Mouse (Mus musculus) hindbrain, embryonic 15.5 days (tissue): ENCODE data around the gene Stk39. TPM values are rescaled to one million over a fixed set of nuclear protein-coding genes. Genes with fewer than 3 reads are reported as not detected.
A peak's percentile ranks its signal among the peaks of the same experiment; 100 is the strongest.

ENCODE experiments used
- ATAC-seq: fragments of 200-750 bp; cut with Nextera tagmentation; 2 replicates; pipeline ENCODE4 v1.8.0; 2017; ENCODE audit warnings: low read depth, moderate number of reproducible peaks, moderate TSS enrichment; ENCODE audit not compliant: low FRiP score
- H3K27ac ChIP-seq: fragments of 300-500 bp; sonication (generic); replicated peaks from 2 replicates; pipeline ENCODE4 v1.5.1; 2015; ENCODE audit warnings: mild to moderate bottlenecking, inconsistent platforms
- H3K27me3 ChIP-seq: fragments of 300-500 bp; sonication (generic); 2 replicates; pipeline ENCODE4 v1.6.1; 2015; ENCODE audit warnings: control low read depth, inconsistent platforms
- H3K36me3 ChIP-seq: fragments of 300-500 bp; sonication (generic); 2 replicates; pipeline ENCODE4 v1.6.1; 2015; ENCODE audit warnings: control low read depth, inconsistent platforms
- H3K4me1 ChIP-seq: fragments of 300-500 bp; sonication (generic); replicated peaks from 2 replicates; pipeline ENCODE4 v1.6.1; 2015; ENCODE audit warnings: control low read depth, inconsistent platforms
- H3K4me2 ChIP-seq: fragments of 300-500 bp; sonication (generic); 2 replicates; pipeline ENCODE4 v1.6.1; 2015; ENCODE audit warnings: moderate library complexity, mild to moderate bottlenecking, inconsistent platforms
- H3K4me3 ChIP-seq: fragments of 300-500 bp; sonication (generic); 2 replicates; pipeline ENCODE4 v1.5.1; 2015; ENCODE audit warnings: mild to moderate bottlenecking, inconsistent platforms
- H3K9ac ChIP-seq: fragments of 300-500 bp; sonication (generic); 2 replicates; pipeline ENCODE4 v1.6.1; 2015; ENCODE audit warnings: inconsistent platforms
- H3K9me3 ChIP-seq: fragments of 300-500 bp; sonication (generic); 2 replicates; pipeline ENCODE4 v1.6.1; 2016; ENCODE audit warnings: control low read depth, inconsistent platforms
- WGBS: fragments of 180-500 bp; shearing (Covaris S2); methylation state at CpG from one replicate; pipeline ENCODE4 v1.1.7; 2015; 5-methylcytosine and 5-hydroxymethylcytosine counted together
- polyA plus RNA-seq: library from polyadenylated mRNA; unstranded; fragments of >200 nt; fragmentation: Nextera tagmentation; extraction: Ambion mirVana; gene quantifications from 2 replicates; pipeline ENCODE4 v1.2.1, GENCODE M21; 2015

Gene Stk39
- polyA plus RNA-seq, 1 experiment from 2014 or later: 34.3 TPM

DNA sequence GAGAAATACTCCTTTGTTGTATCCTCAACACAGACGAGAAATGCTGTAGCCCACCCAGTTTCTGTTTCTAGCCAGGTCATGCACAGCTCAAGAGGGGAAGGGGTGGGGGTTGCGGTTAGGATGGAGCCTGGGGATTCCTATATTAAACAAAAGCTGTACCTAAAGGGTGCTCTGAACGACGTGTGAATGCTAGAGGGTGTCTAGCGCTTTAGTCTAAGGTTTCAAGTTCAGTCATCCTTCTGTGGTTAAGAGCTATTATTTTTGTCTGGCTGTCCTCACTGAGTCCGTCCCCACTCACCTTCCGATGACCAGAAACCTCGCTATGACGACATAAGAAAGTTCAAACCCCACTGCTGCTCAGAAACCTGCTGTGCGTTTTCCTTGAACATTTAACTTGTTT is 182.9 kb downstream of the Stk39 start:
- no peak overlapping the region for H3K4me2 ChIP-seq
- H3K27me3 ChIP-seq: no peaks in the 10 kb centered on the region
- H3K9me3 ChIP-seq: no peaks in the 10 kb centered on the region
- no peak overlapping the region for H3K27ac ChIP-seq
- no peak overlapping the region for H3K4me3 ChIP-seq
- no peak for ATAC-seq
- 0 out of 2 replicates have a peak, but pooled peaks cover 6% of the 10 kb centered on the region for H3K4me1 ChIP-seq
- no peak overlapping the region for H3K9ac ChIP-seq
- WGBS: 84% methylated on average over 10 of the region's 10 CpGs
- no peaks in the 10 kb centered on the region for H3K36me3 ChIP-seq

DNA sequence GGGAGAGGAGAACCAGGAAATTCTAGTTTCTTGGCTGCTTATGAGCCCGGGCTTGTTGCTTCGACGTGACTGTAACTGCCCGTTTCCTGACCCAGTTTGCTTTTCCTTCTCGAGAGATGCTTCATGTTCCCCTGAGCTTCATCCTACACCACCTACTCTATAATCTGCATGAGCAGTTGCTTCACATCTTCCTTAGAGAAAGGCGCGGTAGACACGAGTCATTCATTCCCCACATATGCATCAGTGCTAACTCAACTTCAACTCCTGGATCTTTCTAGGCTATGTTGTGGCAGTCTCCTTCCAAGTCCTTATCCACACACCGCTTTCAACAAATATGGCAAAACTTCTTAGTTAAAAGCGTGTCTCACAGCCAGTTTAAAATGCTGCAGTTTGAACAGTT is 184.0 kb downstream of the Stk39 start:
- ATAC-seq: no peak
- Histone ChIP-seq H3K36me3 (no peaks in the 10 kb centered on the region), H3K4me3 (no peak overlapping the region), H3K27ac (no peak overlapping the region), H3K9ac (no peak overlapping the region), H3K4me2 (no peak overlapping the region), H3K27me3 (no peaks in the 10 kb centered on the region), H3K4me1 (0 out of 2 replicates have a peak, but pooled peaks cover 6% of the 10 kb centered on the region), H3K9me3 (no peaks in the 10 kb centered on the region)
- WGBS: 96% methylated on average over 10 of the region's 10 CpGs

DNA sequence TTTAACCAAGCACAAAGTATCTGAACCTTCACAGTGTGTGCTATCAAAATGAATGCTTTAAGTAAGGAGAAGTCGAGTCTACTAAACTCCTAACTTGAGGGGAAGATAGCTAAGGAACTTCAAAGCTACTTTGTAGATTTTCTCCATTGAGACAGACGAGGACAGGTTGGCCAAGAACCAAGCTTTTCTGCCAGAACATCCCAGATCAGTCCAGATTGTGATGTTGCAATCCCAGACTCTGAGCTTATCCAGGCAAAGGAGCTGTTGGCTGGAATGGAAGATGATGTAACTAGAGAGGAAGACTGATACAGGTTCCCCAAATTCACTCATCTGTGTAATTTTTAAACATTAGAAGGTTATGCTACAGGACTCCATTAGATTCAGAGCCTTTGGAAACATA is 187.7 kb downstream of the Stk39 start:
- H3K27me3 ChIP-seq: no peaks in the 10 kb centered on the region
- no peak overlapping the region for H3K4me3 ChIP-seq
- no peak overlapping the region for H3K4me2 ChIP-seq
- H3K9ac ChIP-seq: no peak overlapping the region
- H3K27ac ChIP-seq: no peak overlapping the region
- no peaks in the 10 kb centered on the region for H3K9me3 ChIP-seq
- no peak for ATAC-seq
- 0 out of 2 replicates have a peak, but pooled peaks cover 5% of the 10 kb centered on the region for H3K36me3 ChIP-seq
- H3K4me1 ChIP-seq: no peaks in the 10 kb centered on the region
- WGBS: 79% methylated on average over 2 of the region's 2 CpGs

DNA sequence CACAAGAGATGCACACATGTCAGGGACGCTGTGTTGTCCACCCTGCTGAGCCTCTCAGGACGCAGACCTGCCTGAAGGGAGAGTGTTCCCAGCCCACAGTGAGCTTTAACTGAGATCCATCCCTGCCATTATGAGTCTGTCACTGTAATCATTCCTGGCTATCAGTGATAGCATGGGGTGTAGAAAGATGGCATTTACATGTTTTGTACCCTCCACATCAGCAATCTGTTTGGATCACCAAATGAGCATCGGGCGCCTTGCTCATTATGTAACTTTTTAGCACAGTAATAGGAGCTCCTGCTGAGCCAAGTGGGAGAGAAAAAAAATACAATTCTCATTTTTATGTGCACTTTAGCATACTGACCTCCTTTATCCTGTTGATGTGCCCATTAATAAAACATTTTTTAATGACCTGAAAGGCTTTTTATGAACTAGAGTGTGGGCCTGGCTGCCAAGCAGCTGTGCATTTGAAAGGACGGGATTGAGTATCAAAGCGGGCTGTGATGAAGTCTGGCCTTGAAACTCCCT is 189.0 kb downstream of the Stk39 start:
- Histone ChIP-seq H3K4me2 (no peak overlapping the region), H3K9ac (no peak overlapping the region), H3K27me3 (no peaks in the 10 kb centered on the region), H3K4me1 (no peaks in the 10 kb centered on the region), H3K9me3 (no peaks in the 10 kb centered on the region), H3K4me3 (no peak overlapping the region), H3K27ac (no peak overlapping the region), H3K36me3 (0 out of 2 replicates have a peak, but pooled peaks cover 5% of the 10 kb centered on the region)
- WGBS: 69% methylated on average over 6 of the region's 6 CpGs
- 0 out of 2 replicates have a peak, but pooled peaks have one; percentile 34 for ATAC-seq

DNA sequence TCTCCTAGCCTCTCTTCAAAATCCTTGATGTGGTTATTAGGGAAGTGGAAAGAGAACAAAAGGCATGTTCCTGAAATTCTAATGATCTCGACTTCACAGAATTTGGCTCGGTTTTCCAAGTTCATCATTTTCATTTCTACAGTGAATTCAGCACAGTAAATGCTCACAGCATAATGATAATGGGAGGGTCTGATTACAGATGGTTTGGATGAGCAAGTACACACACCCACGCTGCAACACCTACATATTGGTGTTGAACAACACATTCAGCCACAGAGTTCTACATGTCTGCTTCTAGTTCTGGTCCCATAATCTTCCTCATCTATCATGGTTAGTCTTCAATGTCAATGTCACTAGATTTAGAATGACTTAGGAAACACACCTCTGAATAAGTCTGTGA is 190.5 kb downstream of the Stk39 start:
- no peak overlapping the region for H3K4me3 ChIP-seq
- H3K9me3 ChIP-seq: no peaks in the 10 kb centered on the region
- no peak overlapping the region for H3K4me2 ChIP-seq
- no peak overlapping the region for H3K9ac ChIP-seq
- 0 out of 2 replicates have a peak, but pooled peaks cover 5% of the 10 kb centered on the region for H3K36me3 ChIP-seq
- WGBS: 91% methylated on average over 3 of the region's 3 CpGs
- no peak overlapping the region for H3K27ac ChIP-seq
- ATAC-seq: no peak
- no peaks in the 10 kb centered on the region for H3K27me3 ChIP-seq
- no peaks in the 10 kb centered on the region for H3K4me1 ChIP-seq

DNA sequence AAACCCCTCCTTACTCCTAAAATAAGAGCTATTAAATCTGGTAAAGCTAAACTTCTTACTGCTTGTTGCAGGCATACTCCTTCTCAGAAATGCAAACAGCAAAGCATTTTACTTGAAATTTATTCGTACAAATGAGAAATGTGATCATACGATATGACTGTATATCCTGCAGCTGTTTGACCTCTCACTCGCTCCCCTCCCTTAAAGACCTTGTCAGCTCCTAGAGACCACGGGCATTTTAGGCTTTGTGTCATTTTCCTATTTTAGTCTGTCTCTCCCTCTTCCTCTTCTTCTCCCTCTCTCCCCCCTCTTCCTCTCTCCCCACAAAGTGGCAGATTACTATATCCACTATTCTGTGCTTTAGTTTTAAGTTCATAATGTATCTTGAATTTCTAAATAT is 200.8 kb downstream of the Stk39 start:
- 51% methylated on average over 4 of the region's 4 CpGs for WGBS
- Histone ChIP-seq H3K27ac (no peak overlapping the region), H3K4me1 (no peaks in the 10 kb centered on the region), H3K27me3 (no peaks in the 10 kb centered on the region), H3K9ac (no peak overlapping the region), H3K4me3 (no peak overlapping the region), H3K4me2 (no peak overlapping the region), H3K36me3 (peaks cover 10% of the 10 kb centered on the region; the same call in 1 of the 2 replicates), H3K9me3 (no peaks in the 10 kb centered on the region)
- no peak for ATAC-seq

DNA sequence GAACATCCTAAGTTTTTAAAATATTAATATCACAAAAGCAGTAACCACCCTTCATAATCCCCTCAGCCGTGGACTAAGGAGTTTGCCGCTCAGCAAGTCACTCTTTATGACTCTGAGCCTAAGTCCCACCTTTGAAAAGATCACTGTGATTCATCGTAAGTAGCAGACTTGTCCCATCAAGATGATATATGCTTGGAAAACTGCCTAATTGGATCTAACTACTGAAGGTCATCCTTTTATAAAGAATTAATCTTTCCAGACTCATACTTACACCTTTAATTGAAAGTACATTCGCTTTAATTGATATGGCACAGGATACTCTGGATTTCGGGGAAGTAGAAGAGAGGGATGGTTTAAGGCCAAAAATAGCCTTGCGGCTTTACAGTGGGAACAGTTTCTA is 201.2 kb downstream of the Stk39 start:
- Histone ChIP-seq H3K4me1 (no peaks in the 10 kb centered on the region), H3K9me3 (no peaks in the 10 kb centered on the region), H3K27me3 (no peaks in the 10 kb centered on the region), H3K4me3 (no peak overlapping the region), H3K4me2 (no peak overlapping the region), H3K9ac (no peak overlapping the region), H3K36me3 (peaks cover 10% of the 10 kb centered on the region; the same call in 1 of the 2 replicates), H3K27ac (no peak overlapping the region)
- WGBS: 78% methylated on average over 6 of the region's 6 CpGs
- no peak for ATAC-seq

DNA sequence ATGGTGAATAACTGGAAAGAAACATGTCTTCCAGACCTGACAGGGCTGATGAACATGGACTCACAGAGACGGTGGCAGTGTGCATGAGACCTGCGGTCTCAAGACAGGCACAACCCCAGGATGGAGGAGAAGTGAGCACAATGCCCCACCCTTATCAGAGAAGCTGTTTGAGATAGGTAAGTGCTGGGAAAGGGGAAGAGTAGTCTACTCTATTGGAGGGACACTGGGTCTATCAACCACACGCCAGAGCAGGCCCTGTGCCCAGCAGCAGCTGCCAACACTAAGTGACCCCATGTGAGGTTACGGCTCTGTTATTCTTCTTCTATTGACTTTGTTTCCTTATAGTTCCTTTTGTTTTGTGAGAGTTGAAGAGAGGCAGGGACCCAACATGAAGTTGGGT is 202.4 kb downstream of the Stk39 start:
- Histone ChIP-seq H3K4me1 (no peaks in the 10 kb centered on the region), H3K9ac (no peak overlapping the region), H3K27me3 (no peaks in the 10 kb centered on the region), H3K4me3 (no peak overlapping the region), H3K9me3 (no peaks in the 10 kb centered on the region), H3K27ac (no peak overlapping the region), H3K36me3 (peaks cover 10% of the 10 kb centered on the region; the same call in 1 of the 2 replicates), H3K4me2 (no peak overlapping the region)
- no peak for ATAC-seq
- WGBS: 80% methylated on average over 4 of the region's 4 CpGs

DNA sequence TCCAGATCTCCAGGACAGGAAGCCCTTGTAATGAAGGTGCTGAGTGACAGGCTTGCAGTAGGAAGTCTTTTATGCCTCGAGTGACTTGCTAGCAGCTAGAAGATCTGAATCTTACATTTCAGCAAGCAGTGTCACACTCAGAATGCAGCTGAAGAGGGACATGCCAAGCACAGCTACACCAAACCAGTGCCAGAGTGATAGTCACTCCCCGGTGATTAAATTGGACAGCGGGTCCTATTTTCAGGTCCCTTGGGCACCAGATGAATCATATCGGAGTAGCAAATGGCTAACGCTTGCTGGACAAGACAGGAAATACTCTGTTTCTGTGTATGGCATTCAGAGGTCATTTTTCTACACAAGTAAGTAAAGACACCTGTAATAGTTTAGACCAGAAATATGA is 207.2 kb downstream of the Stk39 start:
- Histone ChIP-seq H3K27me3 (no peaks in the 10 kb centered on the region), H3K4me3 (no peak overlapping the region), H3K9ac (no peak overlapping the region), H3K36me3 (no peaks in the 10 kb centered on the region), H3K27ac (no peak overlapping the region), H3K4me2 (no peak overlapping the region), H3K4me1 (no peaks in the 10 kb centered on the region), H3K9me3 (no peaks in the 10 kb centered on the region)
- 81% methylated on average over 5 of the region's 5 CpGs for WGBS
- ATAC-seq: no peak

DNA sequence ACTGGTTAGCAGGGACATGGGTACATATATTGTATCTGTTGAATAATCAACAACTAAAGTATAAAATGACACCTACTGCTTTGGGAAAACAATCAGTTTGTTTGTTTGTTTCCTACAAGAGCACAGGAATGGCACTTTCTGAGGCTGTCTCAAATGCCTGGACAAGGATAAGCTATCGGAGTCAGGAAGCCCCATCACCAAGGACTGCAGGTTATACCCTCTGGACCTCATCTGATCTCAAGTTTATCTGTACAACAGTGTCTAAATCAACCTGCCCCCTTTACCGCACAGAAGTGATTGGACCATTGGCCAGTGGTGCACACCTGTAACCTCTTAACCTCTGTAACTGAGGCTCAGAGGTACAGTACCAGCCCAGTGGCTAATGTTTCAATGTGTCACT is 211.2 kb downstream of the Stk39 start:
- Histone ChIP-seq H3K4me1 (no peaks in the 10 kb centered on the region), H3K4me2 (no peak overlapping the region), H3K4me3 (no peak overlapping the region), H3K9me3 (no peaks in the 10 kb centered on the region), H3K36me3 (no peaks in the 10 kb centered on the region), H3K27me3 (no peaks in the 10 kb centered on the region), H3K9ac (no peak overlapping the region), H3K27ac (no peak overlapping the region)
- ATAC-seq: no peak
- WGBS: 98% methylated on average over 2 of the region's 2 CpGs

DNA sequence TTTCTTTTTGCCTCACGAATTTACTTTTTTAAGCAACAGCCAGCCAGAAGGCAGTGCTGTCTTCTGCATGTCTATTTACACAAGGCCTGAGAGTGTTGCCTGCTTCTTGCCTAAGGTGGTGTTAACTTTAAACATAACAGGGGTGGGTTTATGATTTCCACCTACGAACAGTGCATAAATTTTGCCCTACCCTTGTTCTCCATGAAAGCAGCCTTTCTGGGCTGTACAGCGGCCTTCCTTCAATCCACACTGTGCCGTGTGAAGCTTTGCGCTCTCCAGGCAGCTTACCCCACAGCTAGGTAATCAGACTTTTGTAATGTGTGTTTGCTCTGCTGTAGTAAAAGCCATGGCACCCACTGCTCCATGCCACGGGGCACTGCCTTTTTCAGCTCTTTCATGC is 214.5 kb downstream of the Stk39 start:
- Histone ChIP-seq H3K9ac (no peak overlapping the region), H3K9me3 (no peaks in the 10 kb centered on the region), H3K27ac (no peak overlapping the region), H3K4me2 (no peak overlapping the region), H3K27me3 (no peaks in the 10 kb centered on the region), H3K4me3 (no peak overlapping the region), H3K36me3 (no peaks in the 10 kb centered on the region), H3K4me1 (no peaks in the 10 kb centered on the region)
- ATAC-seq: no peak
- WGBS: 77% methylated on average over 6 of the region's 6 CpGs

DNA sequence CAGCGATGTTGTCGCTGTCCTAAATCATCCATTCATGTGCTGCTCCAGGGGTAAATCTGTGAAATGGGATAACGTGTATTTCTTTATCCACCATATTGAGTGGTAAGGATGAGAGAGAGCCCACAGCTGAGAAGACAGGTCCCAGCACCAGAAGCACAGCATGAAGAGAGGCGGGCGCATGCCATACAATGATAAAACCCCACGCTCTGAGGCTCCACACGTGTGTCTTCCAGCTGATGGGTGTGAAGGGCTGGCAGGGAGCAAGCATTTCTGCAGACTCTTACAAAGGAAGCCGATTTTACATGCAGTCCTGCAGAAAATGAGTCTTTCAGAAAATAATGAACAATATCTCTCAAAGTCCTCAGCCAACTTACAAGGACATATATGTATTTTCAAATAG is 215.6 kb downstream of the Stk39 start:
- Histone ChIP-seq H3K9ac (no peak overlapping the region), H3K4me2 (no peak overlapping the region), H3K4me1 (no peaks in the 10 kb centered on the region; the same call in 1 of the 2 replicates), H3K27ac (no peak overlapping the region), H3K9me3 (no peaks in the 10 kb centered on the region), H3K27me3 (no peaks in the 10 kb centered on the region), H3K36me3 (no peaks in the 10 kb centered on the region), H3K4me3 (no peak overlapping the region)
- 87% methylated on average over 8 of the region's 8 CpGs for WGBS
- no peak for ATAC-seq

DNA sequence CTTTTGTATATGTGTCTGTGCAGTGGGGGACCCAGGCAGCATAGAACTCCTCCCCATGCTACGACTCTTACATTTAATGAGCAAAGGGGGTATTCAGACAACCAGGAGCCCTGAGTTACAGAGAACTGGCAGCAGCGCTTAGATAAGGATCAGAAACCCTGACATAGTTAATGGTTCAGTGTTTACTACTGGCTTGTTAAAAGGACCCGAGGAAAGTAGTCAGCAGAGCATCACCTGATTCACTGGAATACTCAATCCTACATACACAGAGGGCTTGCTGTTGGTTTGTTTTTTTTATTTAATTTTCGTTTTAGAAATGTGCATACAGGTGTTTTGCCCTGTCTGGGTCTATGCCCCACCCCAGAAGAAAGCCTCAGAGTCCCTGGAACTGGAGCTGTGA is 217.3 kb downstream of the Stk39 start:
- Histone ChIP-seq H3K36me3 (no peaks in the 10 kb centered on the region), H3K4me3 (no peak overlapping the region), H3K4me1 (no peaks in the 10 kb centered on the region; the same call in 1 of the 2 replicates), H3K9me3 (no peaks in the 10 kb centered on the region), H3K27me3 (no peaks in the 10 kb centered on the region), H3K9ac (no peak overlapping the region), H3K4me2 (no peak overlapping the region), H3K27ac (no peak overlapping the region)
- ATAC-seq: no peak
- 80% methylated on average over 4 of the region's 4 CpGs for WGBS
